Mouse (Mus musculus) central nervous system, embryonic 14 days (tissue): ENCODE measurements around the gene Vps72. TPM values are rescaled to one million over a fixed set of nuclear protein-coding genes. Genes with fewer than 3 reads are reported as not detected.

Experiments
- polyA plus RNA-seq: library from polyadenylated mRNA; depleted of rRNA; stranded (reverse); fragments of >200 nt; gene quantifications from 2 replicates; pipeline ENCODE4 v1.2.3, GENCODE M21; 2012; rRNA removed

Gene Vps72
- polyA plus RNA-seq: 167 and 188 TPM in 2 replicates

GRCm38 (mm10) chr3:95110911-95111726 is at the start of gene Vps72:
Gene Vps72 (plus strand): TSS chr3:95111022.

GRCm38 (mm10) chr3:95106338-95107117 is 4.3 kb upstream of the Vps72 start, which contains the start of gene Pip5k1a:
Gene Pip5k1a (minus strand): TSS chr3:95106930.

GRCm38 (mm10) chr3:95124246-95124645 is 13.4 kb downstream of the Vps72 start, which contains the start of gene Tmod4:
Gene Tmod4 (plus strand): TSS chr3:95124476.

GRCm38 (mm10) chr3:95133680-95134101 is 22.9 kb downstream of the Vps72 start, which contains the start of the genes Scnm1 and Lysmd1:
Gene Scnm1 (minus strand): TSS chr3:95134011.
Gene Lysmd1 (plus strand): TSS chr3:95134088.

GRCm38 (mm10) chr3:95141952-95142616 is 31.3 kb downstream of the Vps72 start, which contains the start of gene Tnfaip8l2:
Gene Tnfaip8l2 (minus strand): TSS chr3:95142360.

GRCm38 (mm10) chr3:95159987-95160963 is 49.5 kb downstream of the Vps72 start, which contains the start of gene Sema6c:
Gene Sema6c (plus strand): TSS chr3:95160457.

Other genes with a start within 250 kb of the Vps72 start
- gene Psmb4, start 224.1 kb upstream of the Vps72 start, polyA plus RNA-seq: 395 and 399 TPM in 2 replicates
- 8.6 and 11.5 TPM in 2 replicates for gene Selenbp1, start 178.0 kb upstream of the Vps72 start, polyA plus RNA-seq
- gene Rfx5, start 156.9 kb upstream of the Vps72 start, polyA plus RNA-seq: 26.9 and 27.6 TPM in 2 replicates
- gene Pi4kb, start 136.3 kb upstream of the Vps72 start, polyA plus RNA-seq: 49.2 and 51.5 TPM in 2 replicates
- gene Zfp687, start 95.6 kb upstream of the Vps72 start, polyA plus RNA-seq: 24.9 and 26.9 TPM in 2 replicates
- 274 and 277 TPM in 2 replicates for gene Psmd4, start 68.4 kb upstream of the Vps72 start, polyA plus RNA-seq
- 29.6 and 30.0 TPM in 2 replicates for gene Pip5k1a, start 4.1 kb upstream of the Vps72 start, polyA plus RNA-seq
- gene Tmod4, start 13.5 kb downstream of the Vps72 start, polyA plus RNA-seq: 2.2 and 2.9 TPM in 2 replicates
- 135 and 140 TPM in 2 replicates for gene Scnm1, start 23.0 kb downstream of the Vps72 start, polyA plus RNA-seq
- 22.2 and 22.8 TPM in 2 replicates for gene Lysmd1, start 23.1 kb downstream of the Vps72 start, polyA plus RNA-seq
- gene Tnfaip8l2, start 31.3 kb downstream of the Vps72 start, polyA plus RNA-seq: 2.6 and 3.1 TPM in 2 replicates
- gene Sema6c, start 49.4 kb downstream of the Vps72 start, polyA plus RNA-seq: 121 and 123 TPM in 2 replicates
- gene Gabpb2, start 106.9 kb downstream of the Vps72 start, polyA plus RNA-seq: 17.4 and 18.0 TPM in 2 replicates
- gene Cdc42se1, start 117.7 kb downstream of the Vps72 start, polyA plus RNA-seq: 65.4 and 73.6 TPM in 2 replicates
- 568 and 623 TPM in 2 replicates for gene Mllt11, start 121.1 kb downstream of the Vps72 start, polyA plus RNA-seq
- gene Gm128, start 130.6 kb downstream of the Vps72 start, polyA plus RNA-seq: 0.20 and 0.24 TPM in 2 replicates
- gene Bnipl, start 140.2 kb downstream of the Vps72 start, polyA plus RNA-seq: 0.38 and 1.1 TPM in 2 replicates
- 41.0 and 44.1 TPM in 2 replicates for gene Mindy1, start 170.3 kb downstream of the Vps72 start, polyA plus RNA-seq
- gene Prune1, start 171.1 kb downstream of the Vps72 start, polyA plus RNA-seq: 54.9 and 56.2 TPM in 2 replicates
- 1.3 and 1.7 TPM in 2 replicates for gene Anxa9, start 196.2 kb downstream of the Vps72 start, polyA plus RNA-seq
- 98.7 and 117 TPM in 2 replicates for gene Cers2, start 203.8 kb downstream of the Vps72 start, polyA plus RNA-seq
- gene Setdb1, start 246.2 kb downstream of the Vps72 start, polyA plus RNA-seq: 57.1 and 59.2 TPM in 2 replicates